Mouse (Mus musculus) cerebellum, adult 2 months (tissue): Measurements from ENCODE around the gene C2cd4a.

Experiments used
- CTCF ChIP-seq: fragments of 200-500 bp; IDR thresholded peaks from 2 replicates; pipeline ENCODE4 v1.5.1; 2011; ENCODE audit warnings: low read depth, mild to moderate bottlenecking, control low read depth, low read length, moderate library complexity, borderline replicate concordance; ENCODE audit not compliant: insufficient read depth
- POLR2A ChIP-seq: fragments of 200-500 bp; IDR thresholded peaks from 2 replicates; pipeline ENCODE4 v1.6.1; 2011; ENCODE audit warnings: low read length, control low read depth, borderline replicate concordance; ENCODE audit not compliant: insufficient read depth

DNA sequence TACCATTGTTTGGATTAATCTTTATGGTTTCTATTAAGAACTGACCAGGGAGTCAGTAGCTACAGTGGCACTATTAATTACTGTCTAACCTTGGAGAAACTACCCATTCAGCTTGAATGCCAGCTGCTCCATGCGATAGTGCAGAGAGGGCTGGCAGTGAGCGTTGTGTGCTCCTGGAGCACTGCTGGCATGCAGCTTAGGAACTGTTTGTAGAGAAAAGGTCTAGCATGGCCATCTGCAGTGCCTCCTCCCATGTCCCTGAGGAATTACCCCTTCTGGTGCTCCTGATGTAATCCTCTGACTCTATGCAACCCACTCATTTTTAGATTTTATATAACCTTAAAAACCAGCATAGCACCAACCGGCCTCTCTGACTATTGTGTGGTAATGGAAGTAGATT lies 15.5 kb upstream of the C2cd4a start:
- TF ChIP-seq CTCF: no peak
- TF ChIP-seq POLR2A: no peak
